Mouse (Mus musculus) liver, embryonic 14.5 days (tissue): Measurements from ENCODE around the gene Alox8. TPM values are rescaled to one million over a fixed set of nuclear protein-coding genes. Genes with fewer than 3 reads are reported as not detected.
A peak's percentile ranks its signal among the peaks of the same experiment; 100 is the strongest.

ENCODE experiments used
- ATAC-seq: fragments of 200-750 bp; cut with Nextera tagmentation; 2 replicates; pipeline ENCODE4 v1.8.0; 2017; ENCODE audit warnings: moderate number of reproducible peaks, mild to moderate bottlenecking, moderate library complexity; ENCODE audit not compliant: insufficient read depth
- DNase-seq, 3 experiments: peaks; one replicate each; pipeline ENCODE4 v3.0.0-alpha.2; 2012 to 2013; ENCODE audit warnings: low read depth in 3 of 3, low spot score in 3 of 3
- H3K27ac ChIP-seq: fragments of 300-500 bp; sonication (generic); 2 replicates; pipeline ENCODE4 v1.5.1; 2014; ENCODE audit warnings: moderate library complexity, mild to moderate bottlenecking, control low read depth, inconsistent platforms
- H3K27me3 ChIP-seq: fragments of 300-500 bp; sonication (generic); 2 replicates; pipeline ENCODE4 v1.6.1; 2014; ENCODE audit warnings: mild to moderate bottlenecking, low read length, moderate library complexity; ENCODE audit not compliant: control insufficient read depth, insufficient read depth
- H3K36me3 ChIP-seq: fragments of 300-500 bp; sonication (generic); replicated peaks from 2 replicates; pipeline ENCODE4 v1.6.1; 2014; ENCODE audit warnings: low read depth; ENCODE audit not compliant: control insufficient read depth, insufficient read depth
- H3K4me1 ChIP-seq, 2 experiments: fragments of 200-500 bp in 1 of 2; fragments of 300-500 bp in 1 of 2; sonication (generic) in 1 of 2; replicated peaks; 2 replicates each; pipeline ENCODE4 v1.6.1; 2012 to 2014; ENCODE audit warnings: antibody characterized with exemption in 1 of 2, inconsistent platforms in 1 of 2, low read length in 1 of 2; ENCODE audit not compliant: control insufficient read depth in 2 of 2, insufficient read depth in 2 of 2
- H3K4me2 ChIP-seq: fragments of 300-500 bp; sonication (generic); 2 replicates; pipeline ENCODE4 v1.6.1; 2014; ENCODE audit warnings: low read depth, mild to moderate bottlenecking, control low read depth, moderate library complexity
- H3K4me3 ChIP-seq, 2 experiments: fragments of 200-500 bp in 1 of 2; fragments of 300-500 bp in 1 of 2; sonication (generic) in 1 of 2; 2 replicates each; pipeline ENCODE4 v1.5.1; 2012 to 2014; ENCODE audit warnings: low read depth in 2 of 2, low read length in 2 of 2, mild to moderate bottlenecking in 2 of 2, control low read depth in 1 of 2, inconsistent platforms in 1 of 2, moderate library complexity in 1 of 2; ENCODE audit not compliant: insufficient read depth in 1 of 2
- H3K9ac ChIP-seq: fragments of 300-500 bp; sonication (generic); replicated peaks from 2 replicates; pipeline ENCODE4 v1.6.1; 2014; ENCODE audit warnings: mild to moderate bottlenecking, control low read depth, moderate library complexity
- H3K9me3 ChIP-seq: fragments of 300-500 bp; sonication (generic); 2 replicates; pipeline ENCODE4 v1.6.1; 2016; ENCODE audit warnings: low read length, mixed read lengths; ENCODE audit not compliant: control insufficient read depth
- CTCF ChIP-seq: IDR thresholded peaks from 2 replicates; pipeline ENCODE4 v1.5.1; 2016; ENCODE audit warnings: antibody characterized with exemption, low read depth, control low read depth
- EP300 ChIP-seq: IDR thresholded peaks from 2 replicates; pipeline ENCODE4 v1.6.1; 2016; ENCODE audit warnings: antibody characterized with exemption, low read depth
- WGBS: fragments of 180-500 bp; shearing (Covaris S2); extraction: QIAGEN DNeasy Blood & Tissue Kit; methylation state at CpG from one replicate; pipeline ENCODE4 v1.1.7; 2014; ENCODE audit not compliant: insufficient replicate concordance; 5-methylcytosine and 5-hydroxymethylcytosine counted together
- polyA plus RNA-seq, 2 experiments: library from polyadenylated mRNA; depleted of rRNA in 1 of 2; stranded (reverse) in 1 of 2; unstranded in 1 of 2; fragments of >200 nt; fragmentation: Nextera tagmentation in 1 of 2; extraction: Ambion mirVana in 1 of 2; gene quantifications; 2 replicates each; pipeline versions ENCODE4 v1.2.1 to v1.2.3; 2012 to 2014

Alox8 gene
- polyA plus RNA-seq, 2 experiments = 0.01 TPM; not detected in 1

- WGBS = 71% methylated on average over 7 of the region's 7 CpGs
- Histone ChIP-seq H3K4me1 (no peaks in the 10 kb centered on the region), H3K4me2 (no peak overlapping the region), H3K4me3 (no peak overlapping the region), H3K27me3 (no peaks in the 10 kb centered on the region), H3K36me3 (no peaks in the 10 kb centered on the region), H3K9me3 (no peaks in the 10 kb centered on the region), H3K9ac (no peak overlapping the region), H3K27ac (no peak overlapping the region)
- DNase-seq = no peak
- no peak for TF ChIP-seq CTCF
- no peak for TF ChIP-seq EP300
- no peak for ATAC-seq
Observed at GRCm38 (mm10) chr11:69174722-69175121, 22.9 kb downstream of the Alox8 start.

- H3K36me3 ChIP-seq = no peaks in the 10 kb centered on the region
- WGBS = 68% methylated on average over 2 of the region's 2 CpGs
- no peak for ATAC-seq
Observed at GRCm38 (mm10) chr11:69172606-69173005, 25.0 kb downstream of the Alox8 start.

GRCm38 (mm10) chr11:69171626-69172025, 26.0 kb downstream of the Alox8 start:
- Histone ChIP-seq H3K4me3 (no peak overlapping the region), H3K27me3 (no peaks in the 10 kb centered on the region), H3K36me3 (no peaks in the 10 kb centered on the region), H3K9ac (no peak overlapping the region), H3K27ac (no peak overlapping the region), H3K9me3 (no peaks in the 10 kb centered on the region), H3K4me1 (no peaks in the 10 kb centered on the region), H3K4me2 (no peak overlapping the region)
- TF ChIP-seq CTCF (peak; percentile 95), EP300 (no peak)
- 24% methylated on average over 7 of the region's 7 CpGs for WGBS
- DNase-seq (no peak), ATAC-seq (no peak)

More at GRCm38 (mm10) chr11:69172606-69173005, 25.0 kb downstream of the Alox8 start:
- TF ChIP-seq CTCF = no peak
- TF ChIP-seq EP300 = no peak
- Histone ChIP-seq H3K4me1 (no peaks in the 10 kb centered on the region), H3K27me3 (no peaks in the 10 kb centered on the region), H3K27ac (no peak overlapping the region), H3K4me2 (no peak overlapping the region), H3K9ac (no peak overlapping the region), H3K9me3 (no peaks in the 10 kb centered on the region), H3K4me3 (no peak overlapping the region)
- no peak for DNase-seq

GRCm38 (mm10) chr11:69169313-69169712, 28.3 kb downstream of the Alox8 start:
- H3K9me3 ChIP-seq = no peaks in the 10 kb centered on the region
- no peaks in the 10 kb centered on the region for H3K36me3 ChIP-seq
- no peak overlapping the region for H3K9ac ChIP-seq
- ATAC-seq (no peak), DNase-seq (no peak)
- no peak overlapping the region for H3K27ac ChIP-seq
- H3K4me1 ChIP-seq = no peaks in the 10 kb centered on the region
- TF ChIP-seq EP300 (no peak), CTCF (no peak)
- no peak overlapping the region for H3K4me2 ChIP-seq
- no peaks in the 10 kb centered on the region for H3K27me3 ChIP-seq
- 66% methylated on average over 12 of the region's 12 CpGs for WGBS
- H3K4me3 ChIP-seq = no peak overlapping the region

- TF ChIP-seq EP300 = no peak
- TF ChIP-seq CTCF = no peak
- Histone ChIP-seq H3K36me3 (no peaks in the 10 kb centered on the region), H3K4me1 (no peaks in the 10 kb centered on the region), H3K9ac (no peak within 1 kb of the TSS), H3K9me3 (no peaks in the 10 kb centered on the region), H3K27me3 (peaks cover 18% of the 10 kb centered on the region), H3K4me2 (no peak within 1 kb of the TSS), H3K4me3 (no peak within 1 kb of the TSS), H3K27ac (no peak within 1 kb of the TSS)
- DNase-seq = no peak
- WGBS = 4% methylated on average over 17 of the region's 18 CpGs
- ATAC-seq = no peak
Observed at GRCm38 (mm10) chr11:69156800-69157199, 40.8 kb downstream of the Alox8 start, which contains the start of gene Alox12b. TSS of gene Alox12b (plus strand) at chr11:69156989.
